Mouse (Mus musculus) hindbrain, embryonic 13.5 days (tissue): ENCODE measurements at regions not wholly inside any gene's neighbourhood (a gene's known extent, or its start where the extent isn't known, plus 50 kb on each side); places are given as distances from the start of the nearest gene placed in this dataset.

Experiments
- ATAC-seq: fragments of 200-750 bp; cut with Nextera tagmentation; 2 replicates; pipeline ENCODE4 v1.8.0; 2017; ENCODE audit warnings: moderate TSS enrichment; ENCODE audit not compliant: low FRiP score
- H3K27ac ChIP-seq: fragments of 300-500 bp; sonication (generic); 2 replicates; pipeline ENCODE4 v1.5.1; 2015; ENCODE audit warnings: inconsistent platforms, mild to moderate bottlenecking, moderate library complexity
- H3K27me3 ChIP-seq: fragments of 300-500 bp; sonication (generic); 2 replicates; pipeline ENCODE4 v1.6.1; 2015; ENCODE audit warnings: mild to moderate bottlenecking, inconsistent platforms
- H3K36me3 ChIP-seq: fragments of 300-500 bp; sonication (generic); 2 replicates; pipeline ENCODE4 v1.6.1; 2015; ENCODE audit warnings: mild to moderate bottlenecking, inconsistent platforms
- H3K4me1 ChIP-seq: fragments of 300-500 bp; sonication (generic); replicated peaks from 2 replicates; pipeline ENCODE4 v1.6.1; 2015; ENCODE audit warnings: inconsistent platforms
- H3K4me2 ChIP-seq: fragments of 300-500 bp; sonication (generic); 2 replicates; pipeline ENCODE4 v1.6.1; 2015; ENCODE audit warnings: inconsistent platforms, mild to moderate bottlenecking, moderate library complexity
- H3K4me3 ChIP-seq: fragments of 300-500 bp; sonication (generic); 2 replicates; pipeline ENCODE4 v1.5.1; 2015; ENCODE audit warnings: mild to moderate bottlenecking, inconsistent platforms
- H3K9ac ChIP-seq: fragments of 300-500 bp; sonication (generic); 2 replicates; pipeline ENCODE4 v1.6.1; 2015; ENCODE audit warnings: mild to moderate bottlenecking, inconsistent platforms
- H3K9me3 ChIP-seq: fragments of 300-500 bp; sonication (generic); 2 replicates; pipeline ENCODE4 v1.6.1; 2016; ENCODE audit warnings: inconsistent platforms
- WGBS: fragments of 180-500 bp; shearing (Covaris S2); methylation state at CpG from one replicate; pipeline ENCODE4 v1.1.7; 2015; 5-methylcytosine and 5-hydroxymethylcytosine counted together

DNA sequence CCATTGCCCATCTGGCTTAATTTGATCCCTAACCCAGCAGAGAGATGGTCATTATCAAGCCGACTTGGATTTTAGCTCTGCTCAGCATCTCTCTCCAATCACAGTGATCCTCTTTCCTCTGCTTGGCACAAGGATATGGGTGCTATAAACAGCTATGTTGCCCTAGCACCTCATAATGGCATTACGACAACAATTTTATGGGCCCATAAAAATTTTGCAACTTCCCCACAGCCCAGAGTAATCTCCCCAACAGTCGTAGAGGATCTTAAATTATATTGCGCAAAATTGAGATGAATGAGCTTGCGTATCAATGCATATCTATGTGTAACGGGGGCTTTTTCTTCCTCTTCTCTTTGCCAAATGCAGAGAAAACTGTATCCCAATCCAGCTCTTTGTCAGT is 329.4 kb downstream of the Hlx start:
- no peak overlapping the region for H3K4me2 ChIP-seq
- no peaks in the 10 kb centered on the region for H3K27me3 ChIP-seq
- no peak overlapping the region for H3K27ac ChIP-seq
- H3K9ac ChIP-seq, result no peak overlapping the region
- WGBS, result 88% methylated on average over 6 of the region's 6 CpGs
- no peaks in the 10 kb centered on the region for H3K9me3 ChIP-seq
- no peaks in the 10 kb centered on the region for H3K4me1 ChIP-seq
- H3K4me3 ChIP-seq, result no peak overlapping the region
- no peak for ATAC-seq
- no peaks in the 10 kb centered on the region for H3K36me3 ChIP-seq

- Histone ChIP-seq H3K4me1 (no peaks in the 10 kb centered on the region), H3K36me3 (no peaks in the 10 kb centered on the region), H3K27ac (no peak overlapping the region), H3K4me2 (no peak overlapping the region), H3K4me3 (no peak overlapping the region), H3K9ac (no peak overlapping the region), H3K27me3 (no peaks in the 10 kb centered on the region), H3K9me3 (no peaks in the 10 kb centered on the region; the same call in 1 of the 2 replicates)
- WGBS, result 55% methylated on average over 15 of the region's 15 CpGs
- no peak for ATAC-seq
These were observed 337.2 kb downstream of the Hlx start for GRCm38 (mm10) chr1:184395215-184395614.

DNA sequence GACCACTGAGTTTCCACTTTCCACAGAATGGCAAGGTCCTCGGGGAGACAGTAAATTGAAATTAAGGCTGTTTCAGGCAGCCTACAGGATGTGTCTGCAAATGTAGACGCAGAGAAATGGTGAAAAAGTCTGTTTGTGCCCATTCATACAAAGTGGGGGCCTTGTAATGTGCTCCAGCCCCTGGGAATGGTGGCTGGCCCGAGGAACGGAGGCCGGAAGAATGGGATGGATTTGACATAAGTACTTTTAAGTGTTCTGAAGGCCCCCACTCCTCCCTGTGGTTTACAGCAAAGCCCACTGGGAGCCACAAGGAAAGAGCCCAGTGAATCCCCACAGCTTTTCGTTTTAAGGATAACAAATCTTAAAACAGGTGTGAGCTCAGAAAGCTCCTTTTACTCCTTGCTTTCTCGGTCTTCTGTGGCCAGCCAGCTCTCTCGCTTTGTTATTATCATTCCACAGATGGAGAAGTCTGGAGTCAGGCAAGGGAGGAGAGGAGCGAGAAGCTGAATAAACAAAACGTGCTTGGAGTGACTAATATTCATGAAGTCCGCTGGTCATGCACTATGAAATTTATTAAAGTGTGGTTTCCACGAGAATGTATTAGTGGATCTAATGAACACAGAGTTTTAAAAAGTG is 337.7 kb downstream of the Hlx start:
- Histone ChIP-seq H3K4me3 (no peak overlapping the region), H3K36me3 (no peaks in the 10 kb centered on the region), H3K4me1 (no peaks in the 10 kb centered on the region), H3K27me3 (no peaks in the 10 kb centered on the region), H3K27ac (no peak overlapping the region), H3K4me2 (no peak overlapping the region), H3K9ac (no peak overlapping the region), H3K9me3 (no peaks in the 10 kb centered on the region; the same call in 1 of the 2 replicates)
- 81% methylated on average over 12 of the region's 12 CpGs for WGBS
- ATAC-seq, result no peak

DNA sequence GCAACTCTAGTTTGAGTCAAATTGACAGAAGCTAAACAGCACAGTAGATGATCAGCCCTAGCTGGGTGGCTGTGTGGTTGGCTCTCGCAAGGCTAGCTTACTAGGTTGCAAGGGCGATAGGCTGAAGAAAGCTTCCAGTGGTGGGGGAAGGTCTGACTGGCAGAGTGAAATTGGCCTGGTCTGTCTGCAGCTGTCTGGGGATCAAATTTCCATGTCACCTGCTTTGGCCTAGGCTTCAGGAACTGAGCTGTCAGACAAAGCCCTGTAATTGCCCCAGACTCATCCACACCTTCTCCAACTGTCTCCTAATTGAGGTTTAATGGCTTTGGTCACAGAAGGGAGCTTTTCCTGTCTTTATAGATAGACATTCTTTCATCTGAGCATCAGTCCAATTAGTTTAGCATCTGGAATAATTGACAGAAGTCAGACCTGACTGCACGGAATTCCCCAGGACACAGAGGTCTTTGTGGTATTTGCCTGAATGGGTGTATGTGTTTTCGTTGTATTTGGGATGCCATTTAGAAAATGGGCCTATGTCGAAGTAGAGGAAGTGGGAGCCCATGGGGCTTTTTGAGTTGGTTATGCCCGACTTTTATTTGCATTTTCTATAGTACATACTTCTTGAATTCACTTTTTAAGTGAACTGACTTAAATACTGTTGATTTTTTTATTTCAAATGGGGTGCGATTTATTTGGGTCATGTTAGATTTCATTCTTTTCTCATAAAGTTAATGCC is 348.2 kb downstream of the Hlx start:
- H3K4me2 ChIP-seq, result no peak overlapping the region
- H3K9me3 ChIP-seq, result no peaks in the 10 kb centered on the region
- H3K27me3 ChIP-seq, result no peaks in the 10 kb centered on the region
- ATAC-seq, result no peak
- H3K36me3 ChIP-seq, result no peaks in the 10 kb centered on the region
- WGBS, result 80% methylated on average over 7 of the region's 7 CpGs
- no peaks in the 10 kb centered on the region for H3K4me1 ChIP-seq
- H3K27ac ChIP-seq, result no peak overlapping the region
- H3K4me3 ChIP-seq, result no peak overlapping the region
- no peak overlapping the region for H3K9ac ChIP-seq

- Histone ChIP-seq H3K4me2 (no peak overlapping the region), H3K9me3 (no peaks in the 10 kb centered on the region), H3K27ac (no peak overlapping the region), H3K27me3 (no peaks in the 10 kb centered on the region), H3K4me3 (no peak overlapping the region), H3K36me3 (no peaks in the 10 kb centered on the region), H3K4me1 (no peaks in the 10 kb centered on the region), H3K9ac (no peak overlapping the region)
- no peak for ATAC-seq
- 92% methylated on average over 1 of the region's 1 CpGs for WGBS
These were observed 344.6 kb upstream of the 1700056E22Rik start for GRCm38 (mm10) chr1:184378665-184379064.

GRCm38 (mm10) chr1:184365026-184365425 is 330.9 kb upstream of the 1700056E22Rik start:
- H3K4me1 ChIP-seq, result no peaks in the 10 kb centered on the region
- no peak for ATAC-seq

DNA sequence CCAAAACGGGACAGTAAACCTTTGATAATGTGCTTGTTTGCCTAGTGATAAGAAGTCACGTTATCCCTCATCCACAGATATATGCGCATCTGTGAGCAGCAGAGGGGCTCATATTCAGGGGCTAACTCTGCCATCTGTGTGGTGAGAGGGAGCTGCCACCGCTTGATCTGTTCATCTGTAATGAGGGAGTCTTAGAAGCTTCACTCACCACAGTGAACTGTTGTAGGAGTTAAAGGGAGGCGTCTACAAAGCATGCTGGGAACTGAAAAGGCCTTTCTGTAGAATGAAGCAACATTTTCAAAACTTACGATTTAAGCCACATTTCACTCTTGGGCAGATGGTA is 324.1 kb upstream of the 1700056E22Rik start:
- Histone ChIP-seq H3K4me2 (no peak overlapping the region), H3K9ac (no peak overlapping the region), H3K9me3 (no peaks in the 10 kb centered on the region), H3K4me1 (no peaks in the 10 kb centered on the region), H3K36me3 (no peaks in the 10 kb centered on the region), H3K27me3 (no peaks in the 10 kb centered on the region), H3K27ac (no peak overlapping the region), H3K4me3 (no peak overlapping the region)
- 80% methylated on average over 6 of the region's 6 CpGs for WGBS
- no peak for ATAC-seq

More at GRCm38 (mm10) chr1:184365026-184365425, 330.9 kb upstream of the 1700056E22Rik start:
- H3K4me2 ChIP-seq, result no peak overlapping the region
- no peaks in the 10 kb centered on the region for H3K36me3 ChIP-seq
- 0 out of 2 replicates have a peak, but pooled peaks cover 13% of the 10 kb centered on the region for H3K9me3 ChIP-seq
- no peaks in the 10 kb centered on the region for H3K27me3 ChIP-seq
- no peak overlapping the region for H3K4me3 ChIP-seq
- H3K9ac ChIP-seq, result no peak overlapping the region
- no peak overlapping the region for H3K27ac ChIP-seq

DNA sequence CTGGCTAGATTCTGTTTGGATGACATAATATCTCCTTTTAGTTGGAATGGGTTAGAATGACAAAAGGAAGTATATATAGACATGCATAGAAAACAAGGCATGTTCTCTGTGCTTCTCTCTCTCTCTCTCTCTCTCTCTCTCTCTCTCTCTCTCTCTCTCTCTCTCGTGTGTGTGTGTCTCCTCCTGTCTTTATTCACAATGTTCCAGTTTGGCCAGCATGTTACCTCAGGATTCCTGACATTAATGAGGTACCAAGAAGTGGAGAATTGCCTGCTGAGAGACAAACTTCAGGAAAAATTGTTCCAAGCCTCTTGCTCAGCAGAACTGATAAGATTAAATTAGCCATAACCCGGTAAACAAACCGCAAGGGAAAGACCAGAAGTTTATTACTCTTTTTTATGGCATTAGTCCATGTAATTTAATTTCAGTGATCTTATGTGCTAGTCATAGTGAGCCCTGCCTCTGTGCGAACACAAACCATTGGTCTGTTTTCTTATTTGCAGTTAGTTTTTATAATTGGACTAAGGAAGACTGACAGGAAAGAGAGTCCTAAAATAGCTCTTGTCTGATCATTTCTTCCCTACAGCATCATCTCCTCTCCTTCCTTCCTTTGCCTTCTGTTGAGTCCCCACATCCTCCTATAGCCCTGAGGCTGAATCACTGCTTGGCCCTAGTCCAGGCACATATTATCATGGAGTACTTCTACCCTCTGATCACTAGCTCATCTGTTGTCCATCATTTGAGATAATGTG is 323.5 kb upstream of the 1700056E22Rik start:
- ATAC-seq, result no peak

DNA sequence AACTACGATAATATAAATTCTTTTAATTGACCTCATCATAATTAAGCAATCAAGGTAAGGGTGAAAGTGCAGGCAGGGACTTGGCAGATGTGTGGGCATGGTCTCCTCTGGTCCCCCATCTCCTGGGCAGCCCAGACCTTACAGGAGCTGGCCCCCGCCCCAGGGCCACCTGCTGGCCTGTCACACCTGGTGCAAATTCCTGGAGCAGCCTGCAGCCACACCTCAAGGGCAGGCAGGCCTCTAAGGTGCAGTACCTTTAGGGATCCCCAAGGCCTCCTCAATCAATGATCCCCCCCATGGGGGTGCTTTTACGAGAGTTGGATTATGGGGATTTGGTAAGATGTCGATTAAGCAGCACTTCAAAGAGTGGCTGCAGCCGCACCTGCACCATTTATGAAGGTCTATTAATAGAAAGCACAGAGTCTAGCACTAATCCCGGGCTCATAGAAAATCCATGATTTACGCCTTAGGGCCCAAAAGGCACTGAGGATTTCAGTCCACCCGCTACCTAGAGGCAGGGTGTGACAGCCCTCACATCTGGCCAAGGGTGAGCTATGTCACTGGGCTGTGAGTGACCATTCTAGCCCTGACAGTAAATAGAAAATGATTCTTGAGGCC is 319.8 kb upstream of the 1700056E22Rik start:
- Histone ChIP-seq H3K9me3 (no peaks in the 10 kb centered on the region), H3K36me3 (no peaks in the 10 kb centered on the region), H3K27ac (no peak overlapping the region), H3K27me3 (no peaks in the 10 kb centered on the region), H3K4me2 (no peak overlapping the region), H3K9ac (no peak overlapping the region), H3K4me3 (no peak overlapping the region), H3K4me1 (no peaks in the 10 kb centered on the region)
- no peak for ATAC-seq
- 83% methylated on average over 8 of the region's 8 CpGs for WGBS

More for the DNA sequence above, 323.5 kb upstream of the 1700056E22Rik start:
- H3K27ac ChIP-seq, result no peak overlapping the region
- H3K9ac ChIP-seq, result no peak overlapping the region
- H3K27me3 ChIP-seq, result no peaks in the 10 kb centered on the region
- no peak overlapping the region for H3K4me3 ChIP-seq
- 82% methylated on average over 4 of the region's 4 CpGs for WGBS
- H3K9me3 ChIP-seq, result no peaks in the 10 kb centered on the region
- H3K4me1 ChIP-seq, result no peaks in the 10 kb centered on the region
- H3K4me2 ChIP-seq, result no peak overlapping the region
- H3K36me3 ChIP-seq, result no peaks in the 10 kb centered on the region

GRCm38 (mm10) chr1:184351760-184352159 is 317.7 kb upstream of the 1700056E22Rik start:
- Histone ChIP-seq H3K36me3 (no peaks in the 10 kb centered on the region), H3K4me2 (no peak overlapping the region), H3K4me1 (no peaks in the 10 kb centered on the region), H3K27ac (no peak overlapping the region), H3K27me3 (no peaks in the 10 kb centered on the region), H3K9me3 (no peaks in the 10 kb centered on the region), H3K4me3 (no peak overlapping the region), H3K9ac (no peak overlapping the region)
- WGBS, result 87% methylated on average over 5 of the region's 5 CpGs
- no peak for ATAC-seq

GRCm38 (mm10) chr1:184344829-184345228 is 310.7 kb upstream of the 1700056E22Rik start:
- no peak for ATAC-seq
- Histone ChIP-seq H3K9ac (no peak overlapping the region), H3K4me2 (no peak overlapping the region), H3K4me1 (no peaks in the 10 kb centered on the region), H3K4me3 (no peak overlapping the region), H3K36me3 (no peaks in the 10 kb centered on the region), H3K27ac (no peak overlapping the region), H3K9me3 (no peaks in the 10 kb centered on the region), H3K27me3 (no peaks in the 10 kb centered on the region)
- WGBS, result 66% methylated on average over 2 of the region's 2 CpGs

- Histone ChIP-seq H3K4me3 (no peak overlapping the region), H3K4me2 (no peak overlapping the region), H3K4me1 (peaks cover 3% of the 10 kb centered on the region; the same call in 1 of the 2 replicates), H3K9me3 (no peaks in the 10 kb centered on the region), H3K27ac (no peak overlapping the region), H3K36me3 (no peaks in the 10 kb centered on the region), H3K27me3 (no peaks in the 10 kb centered on the region), H3K9ac (no peak overlapping the region)
- WGBS, result 77% methylated on average over 3 of the region's 3 CpGs
- ATAC-seq, result no peak
These were observed 301.9 kb upstream of the 1700056E22Rik start for GRCm38 (mm10) chr1:184335952-184336351.
